In the genomic region with DNA sequence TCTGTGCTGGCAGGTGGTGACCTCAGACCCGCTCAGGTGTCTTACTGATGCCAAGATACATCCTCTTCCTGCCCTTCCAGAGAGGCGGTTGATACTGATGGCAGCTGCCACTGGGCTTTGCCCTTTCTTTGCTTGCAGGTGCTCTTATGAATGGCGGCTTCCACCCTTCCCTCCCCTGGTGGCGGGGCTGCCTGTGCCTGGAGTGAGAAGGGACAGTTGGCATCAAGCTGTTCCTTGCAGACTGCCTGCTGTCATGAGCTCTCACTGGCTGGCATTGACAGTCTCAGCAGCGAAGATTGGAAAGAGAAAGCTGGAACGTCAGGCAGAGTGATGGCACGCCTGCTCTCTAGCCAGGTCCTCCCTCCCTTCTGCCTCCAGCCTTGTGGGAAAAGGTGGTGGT, we compare ENCODE assay signal across 9 mouse cellular contexts.
DNase-seq lines count a peak whose midpoint lies in the region; ATAC-seq and TF ChIP-seq lines count a peak whose summit lies in the region.
"Had no signal": no experiment of that assay in that cellular context is flagged by ENCODE, and none has a peak within 500 bp of the region (broad histone marks: within the 10 kb centered on the region; RNA-seq: fewer than 3 reads in every experiment).

No protein-coding gene starts in this region.

- H3K27me3 ChIP-seq in lung, postnatal 0 days (replicated peaks; ENCODE audit: insufficient read depth, low read length) = no peaks in the 10 kb centered on the region
- no peaks in the 10 kb centered on the region for H3K27me3 ChIP-seq in forebrain, embryonic 10.5 days (ENCODE audit: poor library complexity, severe bottlenecking)
- H3K27me3 ChIP-seq in thymus, adult 2 months (ENCODE audit: control insufficient read depth, insufficient read depth, low read length) = no peaks in the 10 kb centered on the region
- H3K27me3 ChIP-seq: limb, embryonic 12.5 days had no signal

- WGBS in lung, postnatal 0 days = 58% methylated on average over 7 of the region's 7 CpGs
- WGBS in lung, adult 2 months = 42% methylated on average over 7 of the region's 7 CpGs
- whole genome bisulfite sequencing in forebrain, embryonic 10.5 days = 84% methylated on average over 7 of the region's 7 CpGs
- 34% methylated on average over 7 of the region's 7 CpGs for WGBS in thymus, adult 2 months

- 0 out of 2 replicates have a peak, but pooled peaks have one; percentile 0 for ATAC-seq in lung, postnatal 0 days

- no peak for TF ChIP-seq EP300 in lung, postnatal 0 days (IDR thresholded peaks at IDR 0.05)

- H3K9me3 ChIP-seq in lung, postnatal 0 days (ENCODE audit: low read length) = no peaks in the 10 kb centered on the region
- H3K9me3 ChIP-seq in forebrain, embryonic 10.5 days = no peaks in the 10 kb centered on the region
- H3K9me3 ChIP-seq: limb, embryonic 12.5 days had no signal

- no peak overlapping the region for H3K4me3 ChIP-seq in lung, postnatal 0 days (ENCODE audit: low read depth, low read length)
- H3K4me3 ChIP-seq in lung, adult 2 months (replicated peaks; ENCODE audit: extremely low read depth, low read depth, low read length) = no peak overlapping the region
- H3K4me3 ChIP-seq in forebrain, embryonic 10.5 days = no peak overlapping the region
- no peak overlapping the region for H3K4me3 ChIP-seq in thymus, adult 2 months (ENCODE audit: control insufficient read depth, insufficient read depth, low read length)
- H3K4me3 ChIP-seq: erythroblast, embryonic 14.5 days; limb, embryonic 12.5 days had no signal

- peaks cover 6% of the 10 kb centered on the region for H3K4me1 ChIP-seq in lung, postnatal 0 days (ENCODE audit: insufficient read depth, low read depth, low read length)
- H3K4me1 ChIP-seq in lung, adult 2 months (ENCODE audit: control insufficient read depth, insufficient read depth, low read length) = peaks cover 11% of the 10 kb centered on the region
- H3K4me1 ChIP-seq in forebrain, embryonic 10.5 days = peaks cover 30% of the 10 kb centered on the region
- H3K4me1 ChIP-seq in thymus, adult 2 months (replicated peaks; ENCODE audit: control insufficient read depth, insufficient read depth, low read length) = peaks cover 22% of the 10 kb centered on the region

- H3K9ac ChIP-seq in lung, postnatal 0 days (replicated peaks; ENCODE audit: low read depth) = no peak overlapping the region
- H3K9ac ChIP-seq: limb, embryonic 12.5 days had no signal

- no peaks in the 10 kb centered on the region for H3K36me3 ChIP-seq in lung, postnatal 0 days (ENCODE audit: insufficient read depth, low read length)
- peaks cover 24% of the 10 kb centered on the region for H3K36me3 ChIP-seq in forebrain, embryonic 10.5 days (replicated peaks)
- H3K36me3 ChIP-seq in thymus, adult 2 months (ENCODE audit: control insufficient read depth, insufficient read depth, low read length) = 0 out of 2 replicates have a peak, but pooled peaks cover 3% of the 10 kb centered on the region
- H3K36me3 ChIP-seq: limb, embryonic 12.5 days had no signal

- peak overlapping the region; percentile 73; the same call in 1 of the 2 replicates for H3K27ac ChIP-seq in lung, postnatal 0 days (ENCODE audit: low read length)
- 0 out of 2 replicates have a peak overlapping the region, but pooled peaks have one; percentile 49 for H3K27ac ChIP-seq in forebrain, embryonic 10.5 days
- no peak overlapping the region for H3K27ac ChIP-seq in thymus, adult 2 months (ENCODE audit: control insufficient read depth, insufficient read depth, low read length)
- H3K27ac ChIP-seq: limb, embryonic 12.5 days had no signal

- TF ChIP-seq CTCF in lung, postnatal 0 days (IDR thresholded peaks at IDR 0.05) = 0 out of 2 replicates have a peak, but pooled peaks have one; percentile 6
- TF ChIP-seq CTCF in lung, adult 2 months (IDR thresholded peaks at IDR 0.05; ENCODE audit: insufficient read depth, low read length) = no peak
- TF ChIP-seq CTCF in thymus, adult 2 months (IDR thresholded peaks at IDR 0.05; ENCODE audit: borderline replicate concordance, control insufficient read depth, extremely low read depth, insufficient read depth, low read length, poor library complexity) = no peak

- H3K4me2 ChIP-seq in lung, postnatal 0 days (replicated peaks; ENCODE audit: low read depth, low read length) = peak overlapping the region; percentile 36
- H3K4me2 ChIP-seq: limb, embryonic 12.5 days had no signal

- DNase-seq in lung, postnatal 0 days (ENCODE audit: low spot score) = no peak
- DNase-seq in lung, adult 2 months = no peak
- no peak for DNase-seq in forebrain, embryonic 10.5 days (ENCODE audit: extremely low spot score, low spot score)
- DNase-seq in layer of hippocampus, postnatal 25 days (ENCODE audit: extremely low spot score in 1 of 2, low spot score in 1 of 2) = peak; percentile 58 to 60
- DNase-seq in thymus, adult 2 months = peak; percentile 49
- DNase-seq in kidney, postnatal 14 days = no peak
- no peak for DNase-seq in urinary bladder, postnatal 14 days (ENCODE audit: low spot score)

- TF ChIP-seq POLR2A in lung, adult 2 months (IDR thresholded peaks at IDR 0.05; ENCODE audit: borderline replicate concordance, extremely low read depth, low read depth, low read length) = no peak
- no peak for TF ChIP-seq POLR2A in thymus, adult 2 months (IDR thresholded peaks at IDR 0.05; ENCODE audit: control insufficient read depth, extremely low read depth, insufficient read depth, low read length, poor library complexity)

Comparison
In these comparisons a context has a peak if more than half of its experiments do, and no peak if none do; other contexts are left out.
1. DNase-seq: peak in layer of hippocampus, postnatal 25 days (2 of 2) and thymus, adult 2 months (single experiment); none in lung, postnatal 0 days (single experiment), lung, adult 2 months (single experiment), forebrain, embryonic 10.5 days (single experiment), kidney, postnatal 14 days (single experiment) and urinary bladder, postnatal 14 days (single experiment).